Mouse (Mus musculus) cerebellum, adult 2 months (tissue): ENCODE results near the gene Clba1.

Experiments used
- CTCF ChIP-seq: fragments of 200-500 bp; IDR thresholded peaks from 2 replicates; pipeline ENCODE4 v1.5.1; 2011; ENCODE audit warnings: low read depth, mild to moderate bottlenecking, control low read depth, low read length, moderate library complexity, borderline replicate concordance; ENCODE audit not compliant: insufficient read depth
- POLR2A ChIP-seq: fragments of 200-500 bp; IDR thresholded peaks from 2 replicates; pipeline ENCODE4 v1.6.1; 2011; ENCODE audit warnings: low read length, control low read depth, borderline replicate concordance; ENCODE audit not compliant: insufficient read depth

GRCm38 (mm10) chr12:112801864-112802846 lies 6.6 kb upstream of the Clba1 start, which contains the start of gene Ahnak2:
- no peak for TF ChIP-seq CTCF
- no peak for TF ChIP-seq POLR2A
